Mouse (Mus musculus): ENCODE measurements around the gene Gdpgp1.

GRCm38 (mm10) chr7:80246859-80247258 lies 14.2 kb downstream of the Gdpgp1 start:
- TF ChIP-seq CTCF (IDR thresholded peaks at IDR 0.05; ENCODE audit: control insufficient read depth, insufficient read depth, low read length) (no peak), POLR2A (IDR thresholded peaks at IDR 0.05; ENCODE audit: borderline replicate concordance, control insufficient read depth, low read depth, low read length) (no peak)

Data from bone marrow, adult 2 months (tissue).